Mouse (Mus musculus) MEL (cell line): ENCODE data around the gene Tgfb1.

Experiments used
- BHLHE40 ChIP-seq: IDR thresholded peaks from 2 replicates; pipeline ENCODE4 v1.6.1; 2012; ENCODE audit warnings: low read depth, mild to moderate bottlenecking, inconsistent platforms, low read length, improper control_type of control experiment, borderline replicate concordance
- CTCF ChIP-seq, 3 experiments: IDR thresholded peaks in 2 of 3; conservative IDR thresholded peaks in 1 of 3; 2 replicates each; pipeline ENCODE4 v1.5.1; 2011 to 2012; ENCODE audit warnings: low read length in 3 of 3, low read depth in 2 of 3, mild to moderate bottlenecking in 2 of 3, improper control_type of control experiment in 1 of 3, inconsistent platforms in 1 of 3, mixed read lengths in 1 of 3, moderate library complexity in 1 of 3; ENCODE audit not compliant: control insufficient read depth in 1 of 3, insufficient read depth in 1 of 3, poor library complexity in 1 of 3, severe bottlenecking in 1 of 3
- ELF1 ChIP-seq: IDR thresholded peaks from 2 replicates; pipeline ENCODE4 v1.6.1; 2014; ENCODE audit warnings: low read depth, mild to moderate bottlenecking, inconsistent platforms, low read length, improper control_type of control experiment, moderate library complexity
- GATA1 ChIP-seq: IDR thresholded peaks from 2 replicates; pipeline ENCODE4 v1.6.1; 2011; ENCODE audit warnings: low read depth, low read length, improper control_type of control experiment
- HCFC1 ChIP-seq: IDR thresholded peaks from 2 replicates; pipeline ENCODE4 v1.6.1; 2012; ENCODE audit warnings: low read depth, mild to moderate bottlenecking, inconsistent platforms, low read length, improper control_type of control experiment, moderate library complexity
- MAFK ChIP-seq: IDR thresholded peaks from 2 replicates; pipeline ENCODE4 v1.6.1; 2011; ENCODE audit warnings: low read depth, mild to moderate bottlenecking, low read length, improper control_type of control experiment, borderline replicate concordance
- POLR2AphosphoS2 ChIP-seq: IDR thresholded peaks from 2 replicates; pipeline ENCODE4 v1.6.1; 2011; ENCODE audit warnings: low read length, improper control_type of control experiment
- SIN3A ChIP-seq: IDR thresholded peaks from 2 replicates; pipeline ENCODE4 v1.6.1; 2012; ENCODE audit warnings: low read length, improper control_type of control experiment, inconsistent platforms
- TBP ChIP-seq: IDR thresholded peaks from 2 replicates; pipeline ENCODE4 v1.8.0; 2011; ENCODE audit warnings: low read depth, low read length, improper control_type of control experiment
- UBTF ChIP-seq: IDR thresholded peaks from 2 replicates; pipeline ENCODE4 v1.6.1; 2012; ENCODE audit warnings: low read depth, mild to moderate bottlenecking, inconsistent platforms, low read length, improper control_type of control experiment, moderate library complexity, borderline replicate concordance; ENCODE audit not compliant: insufficient read depth
- USF2 ChIP-seq, 2 experiments: IDR thresholded peaks; 2 replicates each; pipeline ENCODE4 v1.6.1; 2011 to 2012; ENCODE audit warnings: improper control_type of control experiment in 2 of 2, low read length in 2 of 2, borderline replicate concordance in 1 of 2, inconsistent platforms in 1 of 2, low read depth in 1 of 2, mild to moderate bottlenecking in 1 of 2; ENCODE audit not compliant: insufficient read depth in 1 of 2

DNA sequence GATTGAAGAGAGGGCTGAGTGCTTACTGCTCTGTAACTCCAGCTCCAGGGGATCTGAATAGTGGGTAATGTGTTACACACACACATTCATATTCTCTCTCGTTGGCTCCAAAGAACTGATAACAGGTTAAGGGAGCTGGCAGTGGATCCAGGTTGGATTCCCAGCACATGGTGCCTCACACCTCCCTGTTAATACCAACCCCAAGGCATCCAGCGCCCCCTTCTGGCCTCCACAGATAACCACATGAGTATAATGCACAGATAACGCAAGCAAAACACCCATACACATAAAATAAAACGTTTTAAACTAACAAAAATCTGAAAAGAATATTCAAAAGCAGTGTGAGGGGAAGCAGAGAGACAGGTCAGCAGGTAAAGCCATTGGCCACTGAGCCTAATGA, 14.4 kb upstream of the Tgfb1 start:
- TF ChIP-seq HCFC1 (no peak), CTCF (IDR thresholded peaks at IDR 0.05 in 2 of 3, conservative IDR thresholded peaks at IDR 0.05 in 1 of 3; ENCODE audit: control insufficient read depth in 1 of 3, insufficient read depth in 1 of 3, low read depth in 2 of 3, low read length in 3 of 3, poor library complexity in 1 of 3, severe bottlenecking in 1 of 3) (peak; percentile 55 to 66 (median 55)), USF2 (IDR thresholded peaks at IDR 0.05; ENCODE audit: borderline replicate concordance in 1 of 2, insufficient read depth in 1 of 2, low read depth in 1 of 2, low read length in 2 of 2) (no peak), GATA1 (no peak), MAFK (no peak), TBP (no peak), SIN3A (no peak), UBTF (no peak), POLR2AphosphoS2 (no peak; the same call in 1 of the 2 replicates), BHLHE40 (no peak), ELF1 (no peak)
